In the genomic region with DNA sequence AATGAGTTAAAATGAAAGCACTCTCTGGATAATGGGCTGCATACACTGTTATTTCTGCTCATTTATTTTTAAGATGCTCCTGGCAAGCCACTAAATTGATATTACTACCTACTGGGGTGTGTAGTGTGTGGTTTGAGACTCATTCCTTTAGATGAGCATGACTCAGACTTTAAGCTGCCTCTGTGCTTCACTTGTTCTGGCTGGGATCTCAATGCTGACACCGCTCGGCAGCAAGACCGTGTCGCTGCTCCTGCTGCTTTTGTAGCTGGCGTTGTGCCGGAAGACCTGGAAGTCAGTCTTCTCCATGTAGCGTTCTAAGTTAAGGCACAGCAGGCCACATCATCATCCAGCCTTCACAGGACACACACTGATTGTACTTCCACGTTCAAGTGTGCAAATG, we compare ENCODE assay signal across 17 mouse cellular contexts.
DNase-seq lines count a peak whose midpoint lies in the region; ATAC-seq and TF ChIP-seq lines count a peak whose summit lies in the region.
"Had no signal": no experiment of that assay in that cellular context is flagged by ENCODE, and none has a peak within 500 bp of the region (broad histone marks: within the 10 kb centered on the region; RNA-seq: fewer than 3 reads in every experiment).

No protein-coding gene starts in this region.

- in situ Hi-C loops in Patski (cut with MboI; ENCODE audit: low pct_unique_long_range_greater_than_20kb): loop anchor here (5.0 to 10.0 kb wide), 2 partner anchors 222 to 585 kb away; no protein-coding TSS in a partner anchor

- no peak for TF ChIP-seq CTCF in gastrocnemius, adult 2 months (IDR thresholded peaks at IDR 0.05)
- TF ChIP-seq CTCF in C2C12 (IDR thresholded peaks at IDR 0.05; ENCODE audit: control insufficient read depth, insufficient read depth, insufficient read length): peak; percentile 19
- no peak for TF ChIP-seq CTCF in Patski (IDR thresholded peaks at IDR 0.05)

- CTCF ChIA-PET in Patski (lab: Charles Lee): interaction anchor here (0.9 to 2.3 kb wide), 11 partner anchors 9 to 587 kb away, joined by 3 to 7 read pairs (median 4); no protein-coding TSS in a partner anchor

- no peak overlapping the region for H3ac ChIP-seq in C2C12 (ENCODE audit: control insufficient read depth, insufficient read length, low read depth)

- no peaks in the 10 kb centered on the region for H3K79me2 ChIP-seq in C2C12 (ENCODE audit: control insufficient read depth, insufficient read depth)

- no peaks in the 10 kb centered on the region for H3K27me3 ChIP-seq in C2C12 (ENCODE audit: control insufficient read depth, insufficient read depth, insufficient read length)
- H3K27me3 ChIP-seq in Patski: no peaks in the 10 kb centered on the region
- H3K27me3 ChIP-seq in limb, embryonic 10.5 days (ENCODE audit: low read depth, poor library complexity, severe bottlenecking): no peaks in the 10 kb centered on the region
- H3K27me3 ChIP-seq: embryonic facial prominence, embryonic 15.5 days; liver, embryonic 12.5 days; lung, embryonic 15.5 days; neural tube, embryonic 13.5 days had no signal

- H3K27ac ChIP-seq in gastrocnemius, adult 2 months: no peak overlapping the region
- no peak overlapping the region for H3K27ac ChIP-seq in limb, embryonic 10.5 days
- H3K27ac ChIP-seq: embryonic facial prominence, embryonic 15.5 days; liver, embryonic 12.5 days; lung, embryonic 15.5 days; neural tube, embryonic 13.5 days had no signal

- H3K36me3 ChIP-seq in C2C12 (ENCODE audit: control insufficient read depth, insufficient read depth): peaks cover 37% of the 10 kb centered on the region
- H3K36me3 ChIP-seq in limb, embryonic 10.5 days: peaks cover 84% of the 10 kb centered on the region

- no peaks in the 10 kb centered on the region for H3K4me1 ChIP-seq in limb, embryonic 10.5 days
- H3K4me1 ChIP-seq: embryonic facial prominence, embryonic 15.5 days; liver, embryonic 12.5 days; lung, embryonic 15.5 days; neural tube, embryonic 13.5 days had no signal

- DNase-seq in gastrocnemius, adult 2 months: peak; percentile 62
- DNase-seq in gastrocnemius, postnatal 36 days: no peak
- peak; percentile 20 to 30 for DNase-seq in left cerebral cortex, postnatal 14 days (ENCODE audit: low spot score in 2 of 2)
- no peak for DNase-seq in left cerebral cortex, adult 11 months (ENCODE audit: low spot score)
- peak; percentile 85 for DNase-seq in Patski (ENCODE audit: low read depth, low spot score)
- no peak for DNase-seq in limb, embryonic 10.5 days (ENCODE audit: low spot score)
- DNase-seq in adrenal gland, postnatal 10 days: no peak
- DNase-seq: heart, adult 18-20 months; heart, postnatal 4 days; midbrain, embryonic 14.5 days; thymus, postnatal 36 days had no signal

- intact Hi-C loops in gastrocnemius, adult 2 months (cut with DNase I): loop anchor here (10.0 kb wide), 1 partner anchor 375 kb away; no protein-coding TSS in a partner anchor
- intact Hi-C loops in gastrocnemius, postnatal 36 days (cut with DNase I): no loop called here
- intact Hi-C loops in left cerebral cortex, postnatal 14 days (cut with DNase I): no loop called here

- WGBS in limb, embryonic 10.5 days: 94% methylated on average over 8 of the region's 8 CpGs

- ATAC-seq in Patski: peak; percentile 93
- ATAC-seq: inflammation-experienced regulatory T-cells, adult 6 months; liver, embryonic 12.5 days had no signal

- POLR2A ChIA-PET in Patski (lab: Charles Lee): interaction anchor here (0.6 kb wide), 1 partner anchor 381 kb away, joined by 3 read pairs; no protein-coding TSS in a partner anchor

- no peaks in the 10 kb centered on the region for H3K9me3 ChIP-seq in limb, embryonic 10.5 days (replicated peaks)
- H3K9me3 ChIP-seq: embryonic facial prominence, embryonic 15.5 days; liver, embryonic 12.5 days; lung, embryonic 15.5 days; neural tube, embryonic 13.5 days had no signal

- H3K79me3 ChIP-seq in C2C12 (ENCODE audit: low read depth): no peaks in the 10 kb centered on the region

- no peak overlapping the region for H3K4me3 ChIP-seq in gastrocnemius, adult 2 months
- H3K4me3 ChIP-seq in C2C12 (ENCODE audit: insufficient read depth, poor library complexity, severe bottlenecking): no peak overlapping the region
- no peak overlapping the region for H3K4me3 ChIP-seq in limb, embryonic 10.5 days
- H3K4me3 ChIP-seq: embryonic facial prominence, embryonic 15.5 days; liver, embryonic 12.5 days; lung, embryonic 15.5 days; neural tube, embryonic 13.5 days had no signal

TF ChIP-seq in C2C12, 6 proteins besides CTCF, POLR2A, EP300 and RAD21:
- TF ChIP-seq MYOG (IDR thresholded peaks at IDR 0.05; ENCODE audit: control insufficient read depth, extremely low read depth, insufficient read length) (no peak), FOSL1 (IDR thresholded peaks at IDR 0.05; ENCODE audit: insufficient read depth, low read length, poor library complexity, severe bottlenecking) (peak; percentile 60)

Comparison
In these comparisons a context has a peak if more than half of its experiments do, and no peak if none do; other contexts are left out.
1. DNase-seq: peak in gastrocnemius, adult 2 months (single experiment), left cerebral cortex, postnatal 14 days (2 of 2) and Patski (single experiment); none in gastrocnemius, postnatal 36 days (0 of 2), left cerebral cortex, adult 11 months (single experiment), limb, embryonic 10.5 days (single experiment) and adrenal gland, postnatal 10 days (single experiment).